Comparison of ENCODE assay signal across 8 mouse cellular contexts in the genomic region with DNA sequence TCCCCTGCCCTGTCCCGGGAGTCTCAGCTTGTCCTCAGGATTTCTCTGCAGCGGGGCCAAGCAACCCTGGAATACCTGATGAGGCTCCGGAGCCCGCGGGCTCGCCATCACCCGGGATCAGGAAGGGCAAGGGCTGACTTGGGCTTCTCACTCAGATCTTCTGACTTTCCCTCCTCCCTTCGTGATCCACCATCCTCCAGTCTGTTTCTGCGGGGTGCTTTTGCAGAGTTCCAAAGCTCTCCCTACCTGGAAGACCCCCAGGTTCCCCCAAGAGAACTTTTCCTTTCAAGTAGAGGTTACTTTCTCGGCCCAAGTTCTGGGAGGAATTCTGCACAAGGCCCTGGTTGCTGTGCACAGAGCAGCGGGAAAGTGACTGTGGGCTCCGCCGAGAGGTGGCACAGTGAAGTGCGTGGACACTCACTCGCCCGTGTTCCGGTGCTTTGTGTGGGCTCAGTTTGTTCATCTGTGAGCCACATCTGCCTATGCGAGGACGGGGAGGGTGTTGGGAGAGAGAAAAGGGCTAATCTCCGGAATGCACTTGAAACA. TPM values are rescaled to one million over a fixed set of nuclear protein-coding genes. Genes with fewer than 3 reads are reported as not detected.
DNase-seq lines count a peak whose midpoint lies in the region; ATAC-seq and TF ChIP-seq lines count a peak whose summit lies in the region.

No protein-coding gene starts in this region.

- no peaks in the 10 kb centered on the region for H3K9me3 ChIP-seq in heart, embryonic 12.5 days (replicated peaks)
- H3K9me3 ChIP-seq in kidney, postnatal 0 days (replicated peaks; ENCODE audit: low read length): no peaks in the 10 kb centered on the region
- H3K9me3 ChIP-seq in liver, embryonic 16.5 days (replicated peaks; ENCODE audit: control insufficient read depth, low read length): no peaks in the 10 kb centered on the region
- no peaks in the 10 kb centered on the region for H3K9me3 ChIP-seq in neural tube, embryonic 14.5 days (ENCODE audit: control insufficient read depth, low read length)

- peak; percentile 22; the same call in 1 of the 2 replicates for TF ChIP-seq CTCF in bone marrow, adult 2 months (IDR thresholded peaks at IDR 0.05; ENCODE audit: control insufficient read depth, insufficient read depth, low read length)
- peak; percentile 32; the same call in 1 of the 2 replicates for TF ChIP-seq CTCF in embryonic fibroblast, embryonic 13.5 days (IDR thresholded peaks at IDR 0.05; ENCODE audit: borderline replicate concordance, insufficient read depth, low read length)
- peak; percentile 36; the same call in 1 of the 2 replicates for TF ChIP-seq CTCF in kidney, postnatal 0 days (IDR thresholded peaks at IDR 0.05; ENCODE audit: low read depth)

- peak overlapping the region; percentile 80 for H3K4me2 ChIP-seq in heart, embryonic 12.5 days
- peak overlapping the region; percentile 96 for H3K4me2 ChIP-seq in kidney, postnatal 0 days (ENCODE audit: low read length)
- peak overlapping the region; percentile 100 for H3K4me2 ChIP-seq in liver, embryonic 16.5 days (ENCODE audit: low read depth, low read length)
- H3K4me2 ChIP-seq in neural tube, embryonic 14.5 days (ENCODE audit: low read depth, low read length): peak overlapping the region; percentile 100

- H3K4me3 ChIP-seq in bone marrow, adult 2 months (replicated peaks; ENCODE audit: control insufficient read depth, low read depth, low read length): peak overlapping the region; percentile 68
- H3K4me3 ChIP-seq in embryonic fibroblast, embryonic 13.5 days (ENCODE audit: insufficient read depth, low read length): peak overlapping the region; percentile 74
- peak overlapping the region; percentile 65 for H3K4me3 ChIP-seq in heart, embryonic 12.5 days
- H3K4me3 ChIP-seq in kidney, postnatal 0 days (replicated peaks; ENCODE audit: low read depth, low read length): peak overlapping the region; percentile 75
- peak overlapping the region; percentile 82 for H3K4me3 ChIP-seq in liver, embryonic 16.5 days (ENCODE audit: low read depth, low read length)
- H3K4me3 ChIP-seq in neural tube, embryonic 14.5 days (ENCODE audit: low read depth, low read length): peak overlapping the region; percentile 94

- peak overlapping the region; percentile 84 for H3K9ac ChIP-seq in heart, embryonic 12.5 days
- H3K9ac ChIP-seq in kidney, postnatal 0 days (ENCODE audit: low read depth, low read length): peak overlapping the region; percentile 85
- H3K9ac ChIP-seq in liver, embryonic 16.5 days (ENCODE audit: low read depth, low read length): peak overlapping the region; percentile 76
- peak overlapping the region; percentile 74 for H3K9ac ChIP-seq in neural tube, embryonic 14.5 days (replicated peaks; ENCODE audit: low read depth, low read length)

- no peaks in the 10 kb centered on the region; the same call in 1 of the 2 replicates for H3K4me1 ChIP-seq in bone marrow, adult 2 months (ENCODE audit: control insufficient read depth, insufficient read depth, low read length)
- peaks cover 3% of the 10 kb centered on the region; the same call in 1 of the 2 replicates for H3K4me1 ChIP-seq in embryonic fibroblast, embryonic 13.5 days (ENCODE audit: control insufficient read depth, insufficient read depth, low read length)
- peaks cover 16% of the 10 kb centered on the region for H3K4me1 ChIP-seq in heart, embryonic 12.5 days (replicated peaks)
- peaks cover 13% of the 10 kb centered on the region for H3K4me1 ChIP-seq in kidney, postnatal 0 days (replicated peaks; ENCODE audit: insufficient read depth, low read length)
- H3K4me1 ChIP-seq in liver, embryonic 16.5 days (ENCODE audit: control insufficient read depth, low read depth, low read length): peaks cover 17% of the 10 kb centered on the region
- H3K4me1 ChIP-seq in neural tube, embryonic 14.5 days (ENCODE audit: control insufficient read depth, insufficient read depth, low read length): peaks cover 7% of the 10 kb centered on the region; the same call in 1 of the 2 replicates

- peak; percentile 41; the same call in 1 of the 2 replicates for ATAC-seq in heart, embryonic 12.5 days (ENCODE audit: insufficient number of reproducible peaks, low FRiP score)
- ATAC-seq in kidney, postnatal 0 days (replicated peaks; ENCODE audit: low FRiP score, low read depth): no peak
- ATAC-seq in liver, embryonic 16.5 days (ENCODE audit: low read depth): no peak
- peak; percentile 44; the same call in 1 of the 2 replicates for ATAC-seq in neural tube, embryonic 14.5 days (ENCODE audit: low read depth)

- H3K36me3 ChIP-seq in heart, embryonic 12.5 days: no peaks in the 10 kb centered on the region
- no peaks in the 10 kb centered on the region for H3K36me3 ChIP-seq in kidney, postnatal 0 days (ENCODE audit: insufficient read depth, low read length)
- no peaks in the 10 kb centered on the region for H3K36me3 ChIP-seq in liver, embryonic 16.5 days (ENCODE audit: control insufficient read depth, insufficient read depth)
- H3K36me3 ChIP-seq in neural tube, embryonic 14.5 days (ENCODE audit: control insufficient read depth, insufficient read depth, low read length): no peaks in the 10 kb centered on the region

- TF ChIP-seq POLR2A in bone marrow, adult 2 months (IDR thresholded peaks at IDR 0.05; ENCODE audit: borderline replicate concordance, control insufficient read depth, low read depth, low read length): no peak
- TF ChIP-seq POLR2A in embryonic fibroblast, embryonic 13.5 days (IDR thresholded peaks at IDR 0.05; ENCODE audit: low read depth, low read length): no peak

- no peaks in the 10 kb centered on the region for H3K27me3 ChIP-seq in heart, embryonic 12.5 days (replicated peaks)
- no peaks in the 10 kb centered on the region for H3K27me3 ChIP-seq in kidney, postnatal 0 days (ENCODE audit: insufficient read depth, low read length)
- no peaks in the 10 kb centered on the region for H3K27me3 ChIP-seq in liver, embryonic 16.5 days (ENCODE audit: control insufficient read depth, insufficient read depth, low read depth, low read length)
- H3K27me3 ChIP-seq in neural tube, embryonic 14.5 days (ENCODE audit: control insufficient read depth, insufficient read depth, low read length): no peaks in the 10 kb centered on the region

- peak overlapping the region; percentile 87 for H3K27ac ChIP-seq in bone marrow, adult 2 months (ENCODE audit: control insufficient read depth, insufficient read depth, low read depth, low read length, poor library complexity)
- H3K27ac ChIP-seq in embryonic fibroblast, embryonic 13.5 days (ENCODE audit: insufficient read depth, low read length): no peak overlapping the region
- peak overlapping the region; percentile 75 for H3K27ac ChIP-seq in heart, embryonic 12.5 days (ENCODE audit: poor library complexity, severe bottlenecking)
- H3K27ac ChIP-seq in kidney, postnatal 0 days: peak overlapping the region; percentile 94
- peak overlapping the region; percentile 84 for H3K27ac ChIP-seq in liver, embryonic 16.5 days (ENCODE audit: low read length)
- H3K27ac ChIP-seq in neural tube, embryonic 14.5 days (ENCODE audit: low read depth, low read length): 0 out of 2 replicates have a peak overlapping the region, but pooled peaks have one; percentile 55

- under 1% methylated on average over 20 of the region's 20 CpGs for WGBS in bone marrow, adult 2 months
- under 1% methylated on average over 20 of the region's 20 CpGs for WGBS in heart, embryonic 12.5 days
- 0% methylated on average over 20 of the region's 20 CpGs for WGBS in kidney, postnatal 0 days
- WGBS in liver, embryonic 16.5 days (ENCODE audit: insufficient replicate concordance): under 1% methylated on average over 20 of the region's 20 CpGs
- whole genome bisulfite sequencing in neural tube, embryonic 14.5 days: under 1% methylated on average over 20 of the region's 20 CpGs

- peak; percentile 71 for DNase-seq in CD4-positive, CD25-positive, alpha-beta regulatory T cell, adult 2 months (ENCODE audit: low read depth, low spot score)
- peak; percentile 56 for DNase-seq in kidney, postnatal 0 days (ENCODE audit: low spot score)
- DNase-seq in testis, postnatal 14 days (ENCODE audit: low spot score): peak; percentile 40

RNA-seq across cellular contexts. Expression of a gene that starts 0.6 kb away (rescaled TPM):
- polyA plus RNA-seq in bone marrow, adult 2 months (2011; ENCODE audit: insufficient read depth, insufficient read length, low replicate concordance, missing spikeins): 72.5 and 97.5 TPM in 2 replicates
- polyA plus RNA-seq in embryonic fibroblast, embryonic 13.5 days (2011; ENCODE audit: insufficient read length, low read depth, missing spikeins): 24.6 and 29.6 TPM in 2 replicates
- polyA plus RNA-seq in heart, embryonic 12.5 days (2016; fragmentation: Nextera tagmentation; extraction: Ambion mirVana): 44.2 and 46.9 TPM in 2 replicates
- polyA plus RNA-seq in kidney, postnatal 0 days (2015; fragmentation: Nextera tagmentation; extraction: Ambion mirVana): 51.4 and 56.8 TPM in 2 replicates
- 104 and 106 TPM in 2 replicates for polyA plus RNA-seq in liver, embryonic 16.5 days (2015; fragmentation: Nextera tagmentation; extraction: Ambion mirVana)
- 20.3 and 23.6 TPM in 2 replicates for polyA plus RNA-seq in neural tube, embryonic 14.5 days (2014; fragmentation: Nextera tagmentation; extraction: Ambion mirVana)

Comparison
In these comparisons a context has a peak if more than half of its experiments do, and no peak if none do; other contexts are left out.
1. ATAC-seq: peak in heart, embryonic 12.5 days (single experiment) and neural tube, embryonic 14.5 days (single experiment); none in kidney, postnatal 0 days (single experiment) and liver, embryonic 16.5 days (single experiment).
2. Peak in every context shown above with its lines, with median percentiles within 50 percentile points of each other: DNase-seq, H3K4me3 ChIP-seq, CTCF ChIP-seq, H3K4me2 ChIP-seq and H3K9ac ChIP-seq.